13 mouse cellular contexts compared by ENCODE assay signal in genomic region chr11:121064197-121064596, GRCm38 (mm10). TPM values are rescaled to one million over a fixed set of nuclear protein-coding genes. Genes with fewer than 3 reads are reported as not detected.
DNase-seq lines count a peak whose midpoint lies in the region; ATAC-seq and TF ChIP-seq lines count a peak whose summit lies in the region.
"Had no signal": no experiment of that assay in that cellular context is flagged by ENCODE, and none has a peak within 500 bp of the region (broad histone marks: within the 10 kb centered on the region; RNA-seq: fewer than 3 reads in every experiment).

No protein-coding gene starts in this region.

- TF ChIP-seq CTCF in kidney, postnatal 0 days (IDR thresholded peaks at IDR 0.05; ENCODE audit: low read depth) = peak; percentile 57; the same call in 1 of the 2 replicates
- peak; percentile 8; the same call in 1 of the 2 replicates for TF ChIP-seq CTCF in embryonic fibroblast, embryonic 13.5 days (IDR thresholded peaks at IDR 0.05; ENCODE audit: borderline replicate concordance, insufficient read depth, low read length)

- no peak overlapping the region for H3K27ac ChIP-seq in kidney, postnatal 0 days
- H3K27ac ChIP-seq in embryonic fibroblast, embryonic 13.5 days (ENCODE audit: insufficient read depth, low read length) = no peak overlapping the region
- H3K27ac ChIP-seq: embryonic facial prominence, embryonic 10.5 days; forebrain, embryonic 12.5 days; hindbrain, embryonic 10.5 days; left cerebral cortex, adult 2 months had no signal

- no peak for ATAC-seq in kidney, postnatal 0 days (replicated peaks; ENCODE audit: low FRiP score, low read depth)

- H3K9me3 ChIP-seq in kidney, postnatal 0 days (replicated peaks; ENCODE audit: low read length) = no peaks in the 10 kb centered on the region
- H3K9me3 ChIP-seq: embryonic facial prominence, embryonic 10.5 days; forebrain, embryonic 12.5 days; hindbrain, embryonic 10.5 days had no signal

- no peaks in the 10 kb centered on the region for H3K36me3 ChIP-seq in kidney, postnatal 0 days (ENCODE audit: insufficient read depth, low read length)
- H3K36me3 ChIP-seq: embryonic facial prominence, embryonic 10.5 days; forebrain, embryonic 12.5 days; hindbrain, embryonic 10.5 days had no signal

- no peaks in the 10 kb centered on the region for H3K4me1 ChIP-seq in kidney, postnatal 0 days (replicated peaks; ENCODE audit: insufficient read depth, low read length)
- H3K4me1 ChIP-seq in embryonic fibroblast, embryonic 13.5 days (ENCODE audit: control insufficient read depth, insufficient read depth, low read length) = no peaks in the 10 kb centered on the region
- H3K4me1 ChIP-seq: forebrain, embryonic 12.5 days had no signal

- peak; percentile 77 for DNase-seq in kidney, postnatal 0 days (ENCODE audit: low spot score)
- no peak for DNase-seq in kidney, adult 18-20 months
- peak; percentile 54 for DNase-seq in 416B (ENCODE audit: low read depth)
- DNase-seq in CD4-positive helper T cell, adult 2 months (ENCODE audit: low read depth, low spot score) = peak; percentile 49
- DNase-seq in cerebellum, postnatal 4 days (ENCODE audit: low spot score in 2 of 2) = no peak
- DNase-seq in thymus, postnatal 14 days = no peak
- DNase-seq: thymus, postnatal 25 days had no signal

- H3K9ac ChIP-seq in kidney, postnatal 0 days (ENCODE audit: low read depth, low read length) = no peak overlapping the region
- H3K9ac ChIP-seq: forebrain, embryonic 12.5 days had no signal

- TF ChIP-seq POLR2A in embryonic fibroblast, embryonic 13.5 days (IDR thresholded peaks at IDR 0.05; ENCODE audit: low read depth, low read length) = no peak

- WGBS in kidney, postnatal 0 days = 55% methylated on average over 3 of the region's 3 CpGs

- no peak overlapping the region for H3K4me2 ChIP-seq in kidney, postnatal 0 days (ENCODE audit: low read length)
- H3K4me2 ChIP-seq: forebrain, embryonic 12.5 days had no signal

- H3K4me3 ChIP-seq in kidney, postnatal 0 days (replicated peaks; ENCODE audit: low read depth, low read length) = no peak overlapping the region
- no peak overlapping the region for H3K4me3 ChIP-seq in embryonic fibroblast, embryonic 13.5 days (ENCODE audit: insufficient read depth, low read length)
- H3K4me3 ChIP-seq: embryonic facial prominence, embryonic 10.5 days; forebrain, embryonic 12.5 days; hindbrain, embryonic 10.5 days; left cerebral cortex, adult 2 months had no signal

- no peaks in the 10 kb centered on the region for H3K27me3 ChIP-seq in kidney, postnatal 0 days (ENCODE audit: insufficient read depth, low read length)
- H3K27me3 ChIP-seq: forebrain, embryonic 12.5 days had no signal

RNA-seq across cellular contexts. Expression of gene Sectm1b, which starts 0.8 kb away (rescaled TPM):
- polyA plus RNA-seq in kidney, postnatal 0 days (2015; fragmentation: Nextera tagmentation; extraction: Ambion mirVana) = 2.0 and 2.4 TPM in 2 replicates
- not detected in 2 replicates for polyA plus RNA-seq in embryonic fibroblast, embryonic 13.5 days (2011; ENCODE audit: insufficient read length, low read depth, missing spikeins)
- polyA plus RNA-seq: embryonic facial prominence, embryonic 10.5 days; forebrain, embryonic 12.5 days; hindbrain, embryonic 10.5 days had no signal

RNA-seq across cellular contexts. Expression of gene Sectm1a, which starts 16.8 kb away (rescaled TPM):
- polyA plus RNA-seq in kidney, postnatal 0 days (2015; fragmentation: Nextera tagmentation; extraction: Ambion mirVana) = 0.63 and 0.73 TPM in 2 replicates
- not detected in 2 replicates for polyA plus RNA-seq in embryonic fibroblast, embryonic 13.5 days (2011; ENCODE audit: insufficient read length, low read depth, missing spikeins)
- polyA plus RNA-seq: embryonic facial prominence, embryonic 10.5 days; forebrain, embryonic 12.5 days; hindbrain, embryonic 10.5 days; lung, embryonic 16.5 days had no signal

RNA-seq across cellular contexts. Expression of gene Cd7, which starts 25.0 kb away (rescaled TPM):
- polyA plus RNA-seq in kidney, postnatal 0 days (2015; fragmentation: Nextera tagmentation; extraction: Ambion mirVana) = 0.16 and 0.23 TPM in 2 replicates
- not detected in 2 replicates for polyA plus RNA-seq in embryonic fibroblast, embryonic 13.5 days (2011; ENCODE audit: insufficient read length, low read depth, missing spikeins)
- polyA plus RNA-seq: embryonic facial prominence, embryonic 10.5 days; forebrain, embryonic 12.5 days; hindbrain, embryonic 10.5 days had no signal

RNA-seq across cellular contexts. Expression of gene Tex19.2, which starts 54.3 kb away (rescaled TPM):
- 0.05 TPM in 1 of 2 replicates, not detected in the other for polyA plus RNA-seq in kidney, postnatal 0 days (2015; fragmentation: Nextera tagmentation; extraction: Ambion mirVana)
- not detected in 2 replicates for polyA plus RNA-seq in embryonic fibroblast, embryonic 13.5 days (2011; ENCODE audit: insufficient read length, low read depth, missing spikeins)
- polyA plus RNA-seq: embryonic facial prominence, embryonic 10.5 days; forebrain, embryonic 12.5 days; hindbrain, embryonic 10.5 days; lung, embryonic 16.5 days had no signal

Comparison
In these comparisons a context has a peak if more than half of its experiments do, and no peak if none do; other contexts are left out.
1. DNase-seq: peak in kidney, postnatal 0 days (single experiment), 416B (single experiment) and CD4-positive helper T cell, adult 2 months (single experiment); none in kidney, adult 18-20 months (single experiment), cerebellum, postnatal 4 days (0 of 2) and thymus, postnatal 14 days (single experiment).